Mouse (Mus musculus) ES-Bruce4 (cell line): ENCODE results near the gene Gm28048.

Experiments used
- CTCF ChIP-seq: IDR thresholded peaks from one replicate; pipeline ENCODE4 v1.8.1; 2011; ENCODE audit warnings: low read depth, low read length
- EP300 ChIP-seq: IDR thresholded peaks from 2 replicates; pipeline ENCODE4 v1.6.1; 2011; ENCODE audit warnings: low read depth, low read length; ENCODE audit not compliant: insufficient read depth
- POLR2A ChIP-seq: IDR thresholded peaks from one replicate; pipeline ENCODE4 v1.8.1; 2011; ENCODE audit warnings: low read length; ENCODE audit not compliant: insufficient read depth

DNA sequence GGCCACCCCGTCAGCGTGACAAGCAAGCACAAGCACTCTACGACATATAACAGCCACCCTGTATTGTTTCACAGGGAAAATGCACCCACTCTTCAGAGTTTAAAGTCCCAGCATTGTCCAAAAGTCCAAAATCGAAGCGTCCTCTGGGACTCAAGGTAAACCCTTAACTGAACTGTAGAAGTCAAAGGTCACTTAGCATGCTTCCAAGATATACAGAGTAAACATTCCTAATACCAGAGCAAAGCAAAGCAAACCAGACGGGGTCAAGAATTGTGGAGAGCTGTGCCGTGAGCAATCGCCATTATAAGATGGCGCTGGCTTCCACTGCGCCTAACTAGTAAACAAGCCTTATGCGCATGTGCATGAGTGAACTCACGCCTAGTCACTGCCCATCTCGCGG lies 155.8 kb downstream of the Gm28048 start:
- TF ChIP-seq CTCF (no peak), POLR2A (no peak), EP300 (no peak)
